Mouse (Mus musculus) embryonic facial prominence, embryonic 11.5 days (tissue): ENCODE measurements around the gene Asb16. TPM values are rescaled to one million over a fixed set of nuclear protein-coding genes. Genes with fewer than 3 reads are reported as not detected.
A peak's percentile ranks its signal among the peaks of the same experiment; 100 is the strongest.

Experiments used
- ATAC-seq: fragments of 200-750 bp; cut with Nextera tagmentation; replicated peaks from 2 replicates; pipeline ENCODE4 v1.8.0; 2017; ENCODE audit warnings: low read depth; ENCODE audit not compliant: insufficient number of reproducible peaks, low FRiP score, low TSS enrichment
- DNase-seq: peaks from one replicate; pipeline ENCODE4 v3.0.0-alpha.2; 2015; ENCODE audit warnings: low spot score
- H3K27ac ChIP-seq: fragments of 300-500 bp; sonication (generic); replicated peaks from 2 replicates; pipeline ENCODE4 v1.5.1; 2014; ENCODE audit warnings: mild to moderate bottlenecking, low read depth, low read length, control low read depth
- H3K27me3 ChIP-seq: fragments of 300-500 bp; sonication (generic); 2 replicates; pipeline ENCODE4 v1.6.1; 2014; ENCODE audit warnings: mild to moderate bottlenecking, low read length, moderate library complexity, mixed read lengths; ENCODE audit not compliant: control insufficient read depth, insufficient read depth
- H3K36me3 ChIP-seq: fragments of 300-500 bp; sonication (generic); replicated peaks from 2 replicates; pipeline ENCODE4 v1.6.1; 2014; ENCODE audit warnings: low read depth, mild to moderate bottlenecking, low read length, moderate library complexity, mixed read lengths; ENCODE audit not compliant: control insufficient read depth, insufficient read depth
- H3K4me1 ChIP-seq: fragments of 300-500 bp; sonication (generic); 2 replicates; pipeline ENCODE4 v1.6.1; 2014; ENCODE audit warnings: low read length, mixed read lengths; ENCODE audit not compliant: control insufficient read depth, insufficient read depth
- H3K4me2 ChIP-seq: fragments of 300-500 bp; sonication (generic); 2 replicates; pipeline ENCODE4 v1.6.1; 2014; ENCODE audit warnings: low read depth, mild to moderate bottlenecking, control low read depth, low read length, moderate library complexity
- H3K4me3 ChIP-seq: fragments of 300-500 bp; sonication (generic); 2 replicates; pipeline ENCODE4 v1.5.1; 2014; ENCODE audit warnings: low read depth, low read length, control low read depth
- H3K9ac ChIP-seq: fragments of 300-500 bp; sonication (generic); replicated peaks from 2 replicates; pipeline ENCODE4 v1.6.1; 2014; ENCODE audit warnings: mild to moderate bottlenecking, control low read depth, low read length
- H3K9me3 ChIP-seq: fragments of 300-500 bp; sonication (generic); replicated peaks from 2 replicates; pipeline ENCODE4 v1.6.1; 2016; ENCODE audit warnings: mild to moderate bottlenecking, low read length, inconsistent platforms, mixed read lengths; ENCODE audit not compliant: control insufficient read depth
- WGBS: fragments of 180-500 bp; shearing (Covaris S2); extraction: QIAGEN DNeasy Blood & Tissue Kit; methylation state at CpG from one replicate; pipeline ENCODE4 v1.1.7; 2014; 5-methylcytosine and 5-hydroxymethylcytosine counted together
- polyA plus RNA-seq: library from polyadenylated mRNA; unstranded; fragments of >200 nt; fragmentation: Nextera tagmentation; extraction: Ambion mirVana; gene quantifications from 2 replicates; pipeline ENCODE4 v1.2.1, GENCODE M21; 2014

The Asb16 gene
- polyA plus RNA-seq, 1 experiment from 2014 or later: 0.11 TPM

- 89% methylated on average over 22 of the region's 22 CpGs for WGBS
- Histone ChIP-seq H3K4me1 (peaks cover 5% of the 10 kb centered on the region), H3K4me2 (peak overlapping the region; percentile 32; the same call in 1 of the 2 replicates), H3K4me3 (peak overlapping the region; percentile 23), H3K27me3 (no peaks in the 10 kb centered on the region), H3K9me3 (no peaks in the 10 kb centered on the region), H3K27ac (no peak overlapping the region), H3K9ac (peak overlapping the region; percentile 19), H3K36me3 (peaks cover 8% of the 10 kb centered on the region; the same call in 1 of the 2 replicates)
- ATAC-seq (no peak), DNase-seq (no peak)
These were observed 41.5 kb downstream of the Asb16 start for GRCm38 (mm10) chr11:102309821-102310617.

- peaks cover 9% of the 10 kb centered on the region for H3K4me1 ChIP-seq
- H3K27ac ChIP-seq: no peak overlapping the region
- DNase-seq (no peak), ATAC-seq (no peak)
- H3K4me3 ChIP-seq: no peak overlapping the region
- H3K36me3 ChIP-seq: peaks cover 8% of the 10 kb centered on the region; the same call in 1 of the 2 replicates
- no peaks in the 10 kb centered on the region for H3K27me3 ChIP-seq
- H3K4me2 ChIP-seq: no peak overlapping the region
- H3K9me3 ChIP-seq: no peaks in the 10 kb centered on the region
- peak overlapping the region; percentile 9 for H3K9ac ChIP-seq
- 32% methylated on average over 38 of the region's 38 CpGs for WGBS
These were observed 42.5 kb downstream of the Asb16 start for GRCm38 (mm10) chr11:102310768-102311695.

GRCm38 (mm10) chr11:102311966-102312365 lies 43.4 kb downstream of the Asb16 start:
- H3K36me3 ChIP-seq: peaks cover 7% of the 10 kb centered on the region; the same call in 1 of the 2 replicates
- H3K27ac ChIP-seq: no peak overlapping the region
- no peak overlapping the region for H3K9ac ChIP-seq
- no peak overlapping the region for H3K4me3 ChIP-seq
- no peaks in the 10 kb centered on the region for H3K9me3 ChIP-seq
- ATAC-seq: no peak
- 71% methylated on average over 4 of the region's 4 CpGs for WGBS
- no peak for DNase-seq
- peaks cover 10% of the 10 kb centered on the region for H3K4me1 ChIP-seq
- H3K27me3 ChIP-seq: no peaks in the 10 kb centered on the region
- H3K4me2 ChIP-seq: no peak overlapping the region

- Histone ChIP-seq H3K36me3 (peaks cover 3% of the 10 kb centered on the region; the same call in 1 of the 2 replicates), H3K9ac (no peak overlapping the region), H3K9me3 (no peaks in the 10 kb centered on the region), H3K4me1 (peaks cover 10% of the 10 kb centered on the region), H3K27ac (no peak overlapping the region), H3K4me3 (no peak overlapping the region), H3K4me2 (no peak overlapping the region), H3K27me3 (no peaks in the 10 kb centered on the region)
- ATAC-seq: no peak
- WGBS: 83% methylated on average over 6 of the region's 6 CpGs
- no peak for DNase-seq
These were observed 44.0 kb downstream of the Asb16 start for GRCm38 (mm10) chr11:102312586-102312985.

- no peak overlapping the region for H3K27ac ChIP-seq
- peaks cover 10% of the 10 kb centered on the region for H3K4me1 ChIP-seq
- H3K9ac ChIP-seq: no peak overlapping the region
- H3K36me3 ChIP-seq: no peaks in the 10 kb centered on the region; the same call in 1 of the 2 replicates
- no peak overlapping the region for H3K4me2 ChIP-seq
- H3K9me3 ChIP-seq: no peaks in the 10 kb centered on the region
- ATAC-seq: no peak
- no peaks in the 10 kb centered on the region for H3K27me3 ChIP-seq
- no peak overlapping the region for H3K4me3 ChIP-seq
- no peak for DNase-seq
- 88% methylated on average over 12 of the region's 12 CpGs for WGBS
These were observed 45.8 kb downstream of the Asb16 start for GRCm38 (mm10) chr11:102314321-102314720.

GRCm38 (mm10) chr11:102315690-102316571 lies 47.4 kb downstream of the Asb16 start:
- H3K9me3 ChIP-seq: no peaks in the 10 kb centered on the region
- H3K4me2 ChIP-seq: peak overlapping the region; percentile 90
- H3K4me3 ChIP-seq: peak overlapping the region; percentile 100
- DNase-seq (peak; percentile 16), ATAC-seq (peak; percentile 8; the same call in 1 of the 2 replicates)
- 13% methylated on average over 14 of the region's 14 CpGs for WGBS
- peak overlapping the region; percentile 100 for H3K9ac ChIP-seq
- peak overlapping the region; percentile 99 for H3K27ac ChIP-seq
- no peaks in the 10 kb centered on the region; the same call in 1 of the 2 replicates for H3K36me3 ChIP-seq
- H3K27me3 ChIP-seq: no peaks in the 10 kb centered on the region
- peaks cover 8% of the 10 kb centered on the region for H3K4me1 ChIP-seq

GRCm38 (mm10) chr11:102316572-102317297 lies 48.2 kb downstream of the Asb16 start:
- H3K4me1 ChIP-seq: peaks cover 4% of the 10 kb centered on the region; the same call in 1 of the 2 replicates
- under 1% methylated on average over 53 of the region's 80 CpGs for WGBS
- ATAC-seq: peak; percentile 35; the same call in 1 of the 2 replicates

More at GRCm38 (mm10) chr11:102316572-102317297, 48.2 kb downstream of the Asb16 start:
- peak; percentile 92 for DNase-seq
- peak overlapping the region; percentile 100 for H3K4me3 ChIP-seq
- H3K36me3 ChIP-seq: no peaks in the 10 kb centered on the region; the same call in 1 of the 2 replicates
- H3K27ac ChIP-seq: peak overlapping the region; percentile 99
- peak overlapping the region; percentile 90 for H3K4me2 ChIP-seq
- peak overlapping the region; percentile 100 for H3K9ac ChIP-seq
- H3K9me3 ChIP-seq: no peaks in the 10 kb centered on the region
- no peaks in the 10 kb centered on the region for H3K27me3 ChIP-seq
